Mouse (Mus musculus): ENCODE data around the gene Ush1c.
"Not testable (repeated sequence)": the region's sequence is repeated elsewhere in the genome, so short reads cannot be mapped to it uniquely, and the experiment has no call there.

Ush1c gene

DNA sequence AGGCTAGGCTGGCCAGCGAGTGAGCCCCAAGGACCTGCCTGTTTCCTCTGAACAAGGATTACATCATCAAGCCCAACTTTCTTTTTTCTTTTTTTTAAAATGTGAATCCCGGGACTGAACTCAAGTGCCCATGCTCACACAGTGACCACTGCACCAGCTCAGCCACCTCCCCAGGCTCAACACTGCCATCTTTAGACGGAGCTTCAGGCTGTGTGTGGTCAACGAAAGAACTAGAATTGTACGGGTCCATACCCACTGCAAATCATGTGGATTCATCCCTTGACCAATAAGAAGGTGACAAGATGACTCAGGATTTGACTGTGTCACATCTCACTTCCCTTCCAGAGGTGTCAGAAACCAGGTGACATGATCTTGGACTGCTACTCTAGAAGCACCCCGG, 33.5 kb downstream of the Ush1c start:
- no peak for DNase-seq (ENCODE audit: low read depth, low spot score)

DNA sequence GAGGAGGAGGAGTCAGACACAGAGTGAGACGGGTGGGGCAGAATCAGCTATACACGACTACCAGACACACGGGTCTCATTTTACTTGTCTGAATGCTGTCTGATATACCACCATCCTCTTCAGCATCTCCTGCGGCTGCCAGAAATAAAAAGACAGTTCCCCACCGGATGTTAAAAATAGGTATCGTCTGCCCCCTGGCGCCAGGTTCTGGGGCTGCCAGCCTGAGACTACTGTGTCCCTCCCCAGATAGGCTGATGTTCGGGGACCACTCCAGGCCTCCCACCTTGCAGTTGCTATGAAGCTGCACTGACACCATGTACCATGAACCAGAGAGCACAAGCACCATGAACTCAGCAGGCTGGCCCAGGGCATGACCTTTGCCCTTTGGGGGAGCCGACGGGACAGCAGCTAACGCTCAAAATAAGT, 34.2 kb downstream of the Ush1c start:
- no peak for DNase-seq (ENCODE audit: low read depth, low spot score)

DNA sequence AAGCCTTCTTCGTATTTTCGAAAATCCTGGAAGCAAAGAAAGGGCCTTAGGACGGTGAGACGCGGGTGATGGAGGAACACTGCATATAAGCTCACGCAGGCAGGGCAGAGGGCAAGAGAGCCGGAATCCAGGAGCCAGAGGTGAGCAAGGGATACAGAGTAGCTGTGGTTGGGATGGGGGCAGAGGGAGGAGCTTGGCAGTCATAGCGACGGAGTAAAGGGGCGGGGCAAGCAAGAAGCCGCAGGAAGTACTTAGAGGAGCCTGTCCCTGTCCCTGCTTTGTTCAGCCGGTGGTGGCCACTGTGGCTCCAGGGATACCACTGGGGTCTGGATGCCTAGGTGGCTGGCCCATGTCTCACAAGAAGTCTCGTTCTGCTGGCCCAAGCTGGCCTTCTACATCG, 36.7 kb downstream of the Ush1c start:
- DNase-seq (ENCODE audit: low read depth, low spot score), result no peak

DNA sequence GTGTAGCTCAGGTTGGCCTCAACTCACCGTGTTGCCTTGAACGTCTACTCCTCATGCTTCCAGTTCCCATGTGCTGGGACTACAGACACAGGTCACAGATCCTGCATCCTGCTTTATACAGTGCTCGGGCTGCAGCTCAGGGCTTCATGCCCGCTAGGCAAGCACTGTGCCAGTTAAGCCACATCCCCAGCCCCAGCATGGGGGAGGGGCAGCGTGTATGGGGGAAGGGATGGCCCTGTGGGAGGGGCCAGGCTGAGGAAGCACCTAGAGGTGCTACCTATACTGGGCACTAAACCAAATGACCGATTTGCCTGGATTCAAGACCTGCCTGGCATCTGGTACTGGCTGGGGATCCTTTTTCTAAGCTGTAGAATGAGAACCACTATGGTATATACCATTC, 38.3 kb downstream of the Ush1c start:
- no peak for DNase-seq (ENCODE audit: low read depth, low spot score)

DNA sequence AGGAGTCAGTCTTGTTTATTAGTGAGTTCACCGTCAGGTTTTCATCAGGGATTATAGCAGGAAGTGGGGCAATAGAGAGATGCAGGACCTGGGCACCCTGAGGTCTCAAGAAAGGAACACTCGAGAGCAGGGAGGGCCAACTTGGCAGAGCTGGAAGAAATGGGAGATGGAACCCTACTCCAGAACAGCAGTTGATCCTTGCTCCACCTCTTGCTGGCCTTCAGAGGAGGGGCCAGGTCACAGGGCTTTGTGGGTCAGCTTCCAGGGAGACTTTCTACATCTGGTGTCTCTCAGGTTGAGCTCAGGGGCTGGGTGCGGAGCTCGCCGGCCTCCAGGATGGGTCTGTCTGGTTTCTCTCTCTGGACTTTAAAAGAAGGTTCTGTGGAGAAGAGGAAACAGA, 42.9 kb downstream of the Ush1c start:
- DNase-seq (ENCODE audit: low read depth, low spot score), result no peak

DNA sequence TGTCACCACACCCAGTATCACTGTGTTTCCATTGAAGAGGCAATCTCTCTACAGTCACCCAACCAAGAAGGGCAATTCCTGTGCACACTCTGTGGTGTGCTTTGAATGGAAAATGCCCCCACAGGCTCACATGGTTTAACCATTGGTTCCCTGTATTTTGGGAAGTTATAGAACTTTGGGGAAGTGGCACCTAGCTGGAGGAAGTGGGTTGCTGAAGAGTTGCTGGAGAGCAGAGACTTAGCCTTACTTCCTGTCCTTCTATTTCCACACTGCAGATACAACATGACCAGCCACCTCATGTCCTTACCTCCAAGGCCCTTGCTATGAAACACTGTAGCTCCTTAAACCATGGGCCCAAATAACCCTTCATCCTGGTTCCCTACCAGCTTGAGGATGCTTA, 54.1 kb downstream of the Ush1c start:
- no peak for DNase-seq (ENCODE audit: low read depth, low spot score)

DNA sequence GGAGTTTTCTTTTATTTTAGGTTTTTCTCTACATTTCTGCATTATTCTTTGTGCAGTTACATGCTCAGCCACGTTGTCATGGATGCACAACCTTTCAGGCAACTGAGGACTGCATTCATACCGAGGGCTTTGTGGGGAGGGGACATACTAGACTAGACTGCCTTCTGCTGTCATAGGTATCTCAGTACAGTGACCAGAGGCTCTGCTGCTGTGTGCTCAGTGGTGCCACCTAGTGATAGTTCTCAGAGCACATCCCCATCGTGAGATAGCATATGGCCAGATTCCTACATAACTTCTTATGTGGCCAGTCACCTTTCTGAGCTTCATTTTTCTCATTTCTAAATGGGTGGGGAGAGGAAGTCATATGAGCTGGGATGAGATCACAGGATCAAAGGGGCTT, 56.7 kb downstream of the Ush1c start:
- DNase-seq (ENCODE audit: low read depth, low spot score), result no peak

DNA sequence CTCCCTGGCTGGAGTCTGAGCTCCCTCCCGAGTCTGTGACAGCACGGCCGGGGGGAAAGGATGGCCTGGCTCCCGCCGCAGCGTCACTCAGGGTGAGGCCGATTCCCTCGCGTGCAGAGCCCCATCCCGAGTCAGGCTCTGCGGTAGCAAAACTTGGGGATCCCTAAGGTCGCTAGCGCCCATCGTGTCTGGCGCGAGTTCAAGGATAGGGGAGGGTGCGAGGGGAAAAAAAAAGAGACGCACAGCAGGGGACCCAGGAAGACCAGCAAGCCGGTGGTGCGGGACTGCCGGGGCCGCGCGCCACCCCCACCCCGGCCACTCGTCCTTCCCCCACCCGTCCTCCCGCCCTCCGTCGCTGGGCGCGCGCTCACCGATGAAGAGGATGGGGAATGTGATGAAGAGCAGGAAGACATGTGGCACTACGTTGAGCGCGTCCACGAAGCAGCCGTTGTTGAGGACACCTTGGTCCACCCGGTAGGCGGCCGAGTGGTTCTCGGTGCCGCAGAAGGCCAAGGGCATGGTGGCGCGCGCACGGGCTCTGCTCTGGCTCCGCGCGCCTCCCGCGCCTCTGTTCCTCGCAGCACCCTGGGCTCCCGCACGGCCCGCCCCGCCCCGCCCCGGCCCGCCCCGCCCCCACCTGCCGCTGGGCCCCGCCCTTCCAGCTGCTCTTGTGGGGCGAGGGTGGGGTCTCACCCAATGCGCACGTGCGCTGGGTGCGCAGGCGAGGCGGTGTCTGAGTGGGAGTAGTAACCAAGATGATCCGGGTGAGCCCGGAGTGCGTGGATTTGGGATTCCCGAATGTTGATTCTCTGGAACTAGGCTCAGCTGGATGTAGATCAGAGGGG, 58.6 kb downstream of the Ush1c start, which contains the start of gene Abcc8:
Abcc8 (minus strand) TSS at position 603 of the 845 bp plus-strand sequence.
- DNase-seq (ENCODE audit: low read depth, low spot score), result no peak

DNA sequence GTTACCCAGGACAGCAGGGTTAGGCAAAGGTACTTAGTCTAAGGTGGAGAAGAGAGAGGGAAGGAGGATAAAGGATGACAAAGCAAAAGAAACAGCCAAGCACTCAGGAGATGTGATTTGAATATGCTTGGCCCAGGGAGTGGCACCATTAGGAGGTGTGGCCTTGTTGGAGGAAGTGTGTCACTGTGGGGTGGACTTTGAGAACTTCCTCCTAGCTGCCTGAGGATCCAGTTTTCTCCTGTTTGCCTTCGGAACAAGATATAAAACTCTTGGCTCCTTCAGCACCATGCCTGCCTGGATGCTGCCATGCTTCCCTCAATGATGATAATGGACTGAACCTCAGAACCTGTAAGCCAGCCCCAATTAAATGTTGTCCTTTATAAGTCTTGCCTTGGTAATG, 69.3 kb downstream of the Ush1c start:
- DNase-seq (ENCODE audit: low read depth, low spot score), result not testable (repeated sequence)

DNA sequence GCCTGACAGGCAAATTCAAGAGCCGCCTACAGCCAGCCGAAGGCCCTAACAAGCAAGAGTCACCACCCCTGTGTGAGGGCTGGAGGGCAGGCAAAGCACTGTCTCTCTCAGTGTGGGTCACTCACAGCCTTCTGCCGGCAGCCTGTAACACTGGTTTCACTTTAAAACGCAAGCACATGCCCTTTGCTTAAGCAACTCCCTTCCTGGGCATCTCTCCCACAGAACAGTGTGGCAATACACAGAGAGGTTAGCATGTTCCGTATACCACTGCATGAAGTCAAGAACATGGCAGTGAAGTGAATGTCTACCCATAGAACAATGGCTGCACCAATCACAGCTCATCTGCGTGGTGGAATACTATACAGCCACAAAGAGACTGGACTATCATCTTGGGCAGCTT, 69.9 kb downstream of the Ush1c start:
- no peak for DNase-seq (ENCODE audit: low read depth, low spot score)

DNA sequence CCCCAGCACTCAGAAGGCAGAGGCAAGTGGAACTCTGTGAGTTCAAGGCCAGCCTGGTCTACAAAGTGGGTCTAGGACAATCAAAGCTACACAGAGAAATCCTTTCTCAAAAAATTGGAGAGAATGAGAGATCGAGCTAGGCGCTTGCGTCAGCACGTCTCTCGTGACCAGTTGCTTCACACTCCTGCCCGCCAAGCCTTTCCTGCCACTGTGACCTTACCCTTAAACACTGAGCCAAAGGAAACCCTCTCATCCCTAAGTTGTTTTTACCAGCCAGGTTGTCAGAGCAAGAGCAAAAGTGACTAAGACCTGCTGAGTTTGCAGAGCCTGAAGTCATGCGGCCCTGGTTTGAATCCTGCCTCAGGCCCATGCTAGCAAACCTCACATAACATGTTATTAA, 70.4 kb downstream of the Ush1c start:
- DNase-seq (ENCODE audit: low read depth, low spot score), result no peak

DNA sequence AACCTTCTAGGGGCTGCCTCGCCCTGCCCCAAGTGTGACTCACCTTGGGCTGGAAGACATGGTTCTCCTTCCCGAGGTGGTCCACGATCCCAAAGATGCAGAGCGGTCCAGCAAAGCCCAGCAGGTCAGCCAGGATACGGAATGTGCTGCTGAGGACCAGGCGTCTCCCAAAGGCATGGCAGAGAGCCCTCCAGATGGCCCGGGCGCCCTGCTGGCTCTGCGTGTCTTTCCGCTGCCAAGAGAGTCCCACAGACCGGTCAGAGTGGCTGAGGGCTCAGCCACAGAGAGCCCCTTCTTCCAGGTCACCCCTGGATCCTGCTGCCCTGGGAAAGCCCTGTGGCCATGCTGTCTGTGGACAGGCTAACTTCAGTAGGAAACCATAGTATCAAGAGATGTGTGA, 72.4 kb downstream of the Ush1c start:
- no peak for DNase-seq (ENCODE audit: low read depth, low spot score)

DNA sequence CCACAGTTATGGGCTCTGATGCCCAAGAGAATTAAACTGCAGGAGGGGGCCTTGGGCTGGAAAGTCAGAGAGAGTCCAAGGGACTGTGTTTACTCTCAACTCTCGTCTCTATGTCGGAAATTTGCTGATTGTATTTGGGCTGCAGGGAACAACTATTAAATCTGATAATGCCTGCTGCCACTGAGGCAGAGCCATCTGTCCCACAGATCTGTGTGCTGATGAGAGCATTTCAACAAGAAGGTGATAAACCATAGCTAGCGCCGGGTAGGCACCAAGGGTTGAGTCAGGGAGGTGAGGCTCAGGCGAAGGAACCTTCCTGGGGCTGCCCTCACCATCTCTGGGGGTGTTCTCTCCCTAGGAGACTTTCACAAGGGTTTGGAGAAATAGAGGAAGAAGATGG, 75.6 kb downstream of the Ush1c start:
- DNase-seq (ENCODE audit: low read depth, low spot score), result no peak

DNA sequence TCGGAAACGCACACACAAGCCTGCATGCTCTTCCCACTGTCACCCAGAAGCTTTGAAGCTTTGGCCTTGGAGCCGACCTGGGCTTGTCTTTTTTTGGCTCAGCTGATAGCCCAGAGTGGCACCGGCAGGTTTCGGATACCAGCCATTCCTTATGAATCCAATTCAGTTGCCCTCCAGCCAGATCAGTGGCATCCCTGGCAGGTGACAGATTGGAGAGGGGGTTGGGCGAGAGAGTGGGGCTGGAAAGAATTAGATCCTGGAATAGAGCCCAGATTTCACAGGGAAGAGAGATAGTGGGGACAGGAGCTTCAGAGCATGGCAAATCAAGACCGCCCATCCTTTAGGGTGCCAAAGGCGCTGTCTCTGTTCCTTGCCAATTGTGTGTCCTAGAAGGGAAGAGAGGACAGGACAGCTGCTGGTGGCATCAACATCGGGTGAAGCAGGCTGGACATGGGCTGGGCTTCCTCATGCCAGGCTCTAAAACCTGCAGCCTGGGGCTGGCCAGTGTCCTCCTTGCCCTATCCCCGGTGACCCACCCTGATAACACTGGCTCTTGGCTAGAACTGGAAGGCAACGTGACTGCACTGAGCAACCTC, 76.1 kb downstream of the Ush1c start:
- DNase-seq (ENCODE audit: low read depth, low spot score), result peak; percentile 18

DNA sequence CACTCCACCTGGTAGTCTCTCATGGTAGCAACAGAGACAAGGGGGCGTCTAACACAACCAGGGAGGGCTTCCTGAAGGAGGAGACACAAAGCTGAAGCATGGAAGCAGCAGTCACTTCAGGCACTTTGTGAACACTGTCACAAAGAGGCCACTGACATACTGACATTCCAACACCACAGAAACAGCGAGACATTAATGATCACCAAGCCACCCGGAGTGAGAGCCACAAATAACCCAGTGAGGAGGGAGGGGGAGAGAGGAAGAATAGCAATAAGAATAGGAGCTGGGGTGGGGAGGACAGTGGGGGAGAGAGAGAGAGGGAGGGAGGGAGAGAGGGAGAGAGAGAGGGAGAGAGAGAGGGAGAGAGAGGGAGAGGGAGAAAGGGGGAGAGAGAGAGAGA, 76.7 kb downstream of the Ush1c start:
- DNase-seq (ENCODE audit: low read depth, low spot score), result no peak

DNA sequence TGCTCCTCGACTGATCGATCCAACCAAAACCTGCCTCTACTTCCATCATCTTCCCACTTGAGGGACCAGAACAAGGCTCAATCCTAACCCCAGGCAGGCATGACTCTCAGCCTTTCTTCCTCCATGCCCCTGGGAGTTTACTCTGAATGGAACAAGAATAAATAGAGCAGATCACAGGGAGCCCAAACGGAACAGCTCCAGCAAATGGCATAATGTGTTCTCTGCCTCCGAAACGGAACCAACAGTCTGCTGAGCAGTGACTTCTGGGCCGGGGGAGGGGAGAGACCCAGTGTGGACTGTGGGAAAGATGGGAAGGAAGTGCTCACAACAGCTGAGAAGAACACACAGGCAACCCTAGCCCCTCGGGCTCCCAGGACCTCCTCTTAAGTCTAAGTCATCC, 80.6 kb downstream of the Ush1c start:
- no peak for DNase-seq (ENCODE audit: low read depth, low spot score)

DNA sequence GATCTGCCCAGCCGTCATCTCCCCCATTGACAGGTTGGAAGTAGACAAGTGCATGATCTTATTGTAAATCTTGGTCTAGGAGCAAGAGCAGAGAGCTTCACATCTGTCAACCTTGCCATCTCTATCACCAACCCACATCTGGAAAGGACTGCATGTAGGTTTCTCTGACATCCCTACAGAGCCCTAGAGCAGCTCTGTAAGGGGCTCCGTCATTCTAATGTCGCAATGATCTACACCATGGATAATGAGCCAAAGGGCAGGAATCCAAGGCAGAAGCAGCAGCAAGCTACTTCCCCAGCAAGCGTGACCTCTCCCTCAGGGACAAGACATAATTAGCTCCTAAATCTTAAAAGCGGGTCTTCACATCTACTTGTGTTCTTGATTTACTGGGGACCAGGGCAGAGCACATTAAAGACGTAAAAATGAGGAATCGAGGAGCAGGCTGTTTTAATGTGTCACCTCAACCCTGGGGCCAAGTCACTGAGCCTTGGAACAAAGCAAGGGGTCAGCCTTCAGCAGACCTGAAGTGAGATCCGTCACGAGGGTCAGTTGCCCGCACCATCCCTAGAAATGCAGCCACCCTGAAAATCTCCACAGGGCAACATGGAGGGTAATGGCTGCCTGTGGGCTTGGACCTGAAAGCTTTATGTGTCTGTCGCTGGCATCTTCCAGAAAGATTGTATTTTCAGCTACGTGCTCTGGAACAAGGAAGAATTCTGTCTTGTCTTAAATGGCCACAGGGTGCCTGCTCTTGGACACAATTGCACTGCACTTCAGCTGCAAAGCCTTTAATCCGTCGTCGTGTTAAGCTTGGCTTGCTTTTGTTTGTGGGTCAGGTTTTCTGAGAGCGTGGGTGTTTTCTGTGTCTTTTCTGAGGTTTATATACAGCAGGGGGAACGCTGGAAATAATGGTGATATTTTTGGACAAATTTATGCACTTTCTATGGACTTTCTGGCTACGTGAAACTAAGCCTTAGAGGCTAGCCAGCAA, 83.5 kb downstream of the Ush1c start:
- DNase-seq (ENCODE audit: low read depth, low spot score), result no peak

DNA sequence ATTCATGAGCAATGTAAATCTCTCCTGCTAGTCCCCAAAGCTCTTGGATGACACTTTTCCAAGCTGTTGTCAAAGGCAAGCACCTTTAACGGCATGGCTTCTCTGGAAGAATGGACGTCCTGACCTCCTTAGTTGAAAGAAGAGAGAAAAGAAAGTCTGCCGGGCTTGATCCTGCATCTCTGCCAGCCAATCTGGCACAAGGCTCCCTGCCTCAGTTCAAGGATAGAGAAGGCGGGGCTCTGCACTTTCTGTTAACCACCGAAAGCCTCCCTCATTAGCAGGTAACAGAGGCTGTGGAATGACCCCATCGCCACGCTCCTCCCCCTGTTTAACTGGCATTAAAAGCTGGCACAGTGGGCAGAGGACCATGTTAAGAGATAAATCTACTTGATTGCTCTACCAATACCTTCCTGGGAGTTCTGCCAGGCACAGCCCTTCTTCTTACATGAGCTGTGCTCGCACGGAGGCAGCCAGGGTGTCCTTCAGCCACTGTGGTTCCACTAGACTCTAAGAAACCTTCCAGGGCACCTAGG, 85.4 kb downstream of the Ush1c start:
- DNase-seq (ENCODE audit: low read depth, low spot score), result no peak

DNA sequence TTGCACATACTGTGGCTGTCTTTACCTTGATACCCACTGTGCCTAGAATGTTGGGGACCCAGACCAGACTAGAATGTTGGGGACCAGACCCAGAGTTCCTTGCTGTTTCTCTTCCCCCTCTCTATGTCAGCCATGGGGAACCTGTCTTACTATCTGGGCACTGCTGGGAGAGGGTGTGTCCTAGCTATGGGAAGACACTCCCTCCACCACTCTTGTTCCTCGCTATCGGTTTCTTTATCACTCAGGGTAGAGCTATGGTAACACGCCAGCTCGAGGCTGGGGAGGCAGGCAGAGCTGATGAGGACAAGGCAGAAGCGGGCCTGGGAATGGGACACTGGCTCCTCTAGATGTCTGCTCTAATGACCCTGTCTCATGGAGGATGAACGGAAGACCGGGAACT, 90.9 kb downstream of the Ush1c start:
- DNase-seq (ENCODE audit: low read depth, low spot score), result no peak

DNA sequence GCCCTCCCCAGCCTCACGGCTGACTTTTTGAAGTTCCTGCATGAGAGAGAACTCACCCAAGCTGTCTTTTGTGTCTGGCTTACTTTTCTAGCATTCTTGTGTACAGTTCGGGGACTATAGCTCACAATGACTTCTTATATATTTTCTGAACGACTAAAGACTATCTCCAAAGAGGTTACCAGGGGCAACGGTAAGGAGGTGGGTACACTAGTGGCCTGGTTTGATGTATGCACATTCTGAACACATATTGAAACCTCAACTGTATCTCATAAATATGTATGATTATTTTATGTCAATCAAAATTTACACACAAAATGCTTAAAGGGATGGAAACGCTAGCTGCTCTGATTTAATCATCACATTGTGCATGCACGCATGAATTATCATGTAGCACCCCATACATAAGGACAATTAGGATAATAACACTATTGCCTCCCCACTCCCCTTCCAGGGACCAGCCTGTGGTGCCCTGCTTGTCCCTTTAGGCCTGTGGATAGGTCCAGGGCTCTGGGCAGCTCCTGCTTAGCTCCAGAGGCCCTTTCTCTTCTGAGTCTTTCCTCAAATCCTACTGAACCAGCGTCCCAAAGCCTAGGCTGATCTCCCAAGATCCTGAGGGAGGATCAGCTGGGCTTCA, 91.5 kb downstream of the Ush1c start:
- DNase-seq (ENCODE audit: low read depth, low spot score), result no peak

Data from brain, embryonic 18.5 days (tissue).